Mouse (Mus musculus) lung, adult 18-20 months (tissue): Measurements from ENCODE around the gene Unc93b1.
A peak's percentile ranks its signal among the peaks of the same experiment; 100 is the strongest.
"Not testable (repeated sequence)": the region's sequence is repeated elsewhere in the genome, so short reads cannot be mapped to it uniquely, and the experiment has no call there.

Experiments
- DNase-seq, 2 experiments: peaks; one replicate each; pipeline ENCODE4 v3.0.0; 2022; ENCODE audit warnings: mixed read lengths in 2 of 2

Gene Unc93b1

GRCm38 (mm10) chr19:3948546-3948945 lies 13.6 kb downstream of the Unc93b1 start:
- DNase-seq: no peak

GRCm38 (mm10) chr19:3950331-3950730 lies 15.3 kb downstream of the Unc93b1 start:
- no peak for DNase-seq

DNA sequence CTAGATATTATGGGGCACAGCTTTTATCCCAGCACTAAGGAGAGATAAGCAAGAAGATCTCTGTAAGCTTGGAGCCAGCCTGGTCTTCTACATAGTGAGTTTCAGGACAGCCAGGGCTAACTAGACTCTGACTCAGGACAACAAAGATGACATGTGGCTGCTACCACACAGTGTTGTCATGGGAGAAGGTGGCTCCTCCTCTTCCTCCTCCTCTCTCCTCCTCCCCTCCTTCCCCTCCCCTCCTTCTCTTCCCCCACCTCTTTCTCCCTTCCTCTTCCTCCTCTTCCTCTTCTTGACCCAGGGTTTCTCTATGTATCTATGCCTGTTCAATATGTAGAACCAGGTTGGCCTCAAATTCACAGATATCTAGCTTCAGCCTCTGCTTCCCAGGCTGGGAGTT lies 16.5 kb downstream of the Unc93b1 start:
- DNase-seq: no peak

GRCm38 (mm10) chr19:3952099-3952498 lies 17.1 kb downstream of the Unc93b1 start:
- peak in 1 of 2 experiments; percentile 27 for DNase-seq

GRCm38 (mm10) chr19:3955033-3955432 lies 20.0 kb downstream of the Unc93b1 start:
- DNase-seq: no peak

DNA sequence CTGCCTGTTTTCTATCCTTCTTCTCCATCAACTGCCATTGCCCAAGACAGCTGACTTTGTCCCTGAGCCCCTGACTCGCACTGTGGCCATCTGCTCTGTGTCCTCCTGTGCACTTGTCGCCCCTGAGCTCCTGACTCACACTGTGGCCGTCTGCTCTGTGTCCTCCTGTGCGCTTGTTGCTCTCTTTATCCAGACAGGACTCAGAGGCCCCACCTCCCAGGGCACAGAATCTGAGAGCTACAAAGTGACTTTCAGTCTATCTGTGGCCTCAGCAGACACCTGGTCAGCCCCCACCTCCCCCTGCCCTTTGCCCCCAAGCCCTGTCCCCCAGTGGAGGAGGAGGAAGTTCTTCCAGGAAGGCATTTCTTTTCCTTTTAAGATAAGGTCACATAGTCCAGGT lies 20.8 kb downstream of the Unc93b1 start:
- DNase-seq: no peak

DNA sequence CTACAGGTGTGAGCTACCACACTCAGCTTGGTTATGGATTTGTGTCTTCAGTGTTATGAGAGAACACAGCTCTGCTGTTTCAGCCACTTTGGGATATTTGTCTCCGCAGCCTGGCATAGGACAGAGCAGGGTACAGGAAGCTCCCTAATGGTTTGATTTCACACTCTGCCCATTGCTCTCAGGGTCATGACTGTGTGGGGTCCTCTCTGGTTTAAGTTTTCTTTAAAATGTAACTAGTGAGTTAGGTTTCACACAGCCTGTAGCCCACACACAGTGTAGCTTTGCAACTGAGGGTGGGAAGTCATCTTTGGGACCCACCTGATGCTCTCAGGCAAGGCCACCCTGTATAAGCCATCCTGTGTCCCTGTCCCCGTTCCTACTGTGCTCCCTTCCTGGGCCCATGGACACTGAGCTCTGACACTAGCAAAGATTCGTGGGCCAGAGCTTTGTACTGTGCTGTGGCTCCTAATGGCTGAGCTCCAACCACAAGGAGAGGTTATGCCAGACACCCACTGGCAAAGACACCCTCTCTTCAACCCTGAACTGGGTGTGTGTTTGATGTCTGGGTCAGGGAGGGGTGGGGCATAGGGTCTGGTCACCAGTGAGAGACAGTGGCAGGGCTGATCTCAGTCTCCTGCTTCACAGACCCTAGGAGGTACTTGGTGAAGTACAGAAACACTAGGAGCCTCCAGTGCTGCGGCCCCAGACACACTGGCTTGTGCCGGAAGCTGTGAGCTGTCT lies 22.5 kb downstream of the Unc93b1 start:
- DNase-seq: not testable (repeated sequence)

DNA sequence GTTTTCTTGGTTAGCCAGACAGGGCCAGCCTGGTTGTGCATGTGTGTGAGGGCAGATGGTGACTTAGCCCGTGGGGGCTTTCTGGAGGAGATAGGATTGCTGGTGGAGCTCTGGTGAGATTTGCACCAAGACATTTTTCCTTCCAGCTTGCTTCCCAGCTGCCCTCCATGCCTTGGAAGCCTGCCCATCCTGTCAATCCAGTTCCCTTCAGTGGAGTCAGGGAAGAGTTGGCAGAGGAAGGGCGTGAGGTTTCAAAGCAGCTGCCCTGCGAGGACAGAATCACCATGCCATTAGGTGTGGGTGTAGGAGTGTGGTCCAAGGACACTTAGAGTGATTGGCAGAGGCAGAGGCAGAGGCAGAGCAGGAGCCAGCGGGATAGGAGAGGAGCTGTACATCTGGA lies 23.5 kb downstream of the Unc93b1 start, which contains the start of gene Aldh3b3:
TSS of gene Aldh3b3 (plus strand) at position 176 of the 400 bp plus-strand sequence.
- no peak for DNase-seq

DNA sequence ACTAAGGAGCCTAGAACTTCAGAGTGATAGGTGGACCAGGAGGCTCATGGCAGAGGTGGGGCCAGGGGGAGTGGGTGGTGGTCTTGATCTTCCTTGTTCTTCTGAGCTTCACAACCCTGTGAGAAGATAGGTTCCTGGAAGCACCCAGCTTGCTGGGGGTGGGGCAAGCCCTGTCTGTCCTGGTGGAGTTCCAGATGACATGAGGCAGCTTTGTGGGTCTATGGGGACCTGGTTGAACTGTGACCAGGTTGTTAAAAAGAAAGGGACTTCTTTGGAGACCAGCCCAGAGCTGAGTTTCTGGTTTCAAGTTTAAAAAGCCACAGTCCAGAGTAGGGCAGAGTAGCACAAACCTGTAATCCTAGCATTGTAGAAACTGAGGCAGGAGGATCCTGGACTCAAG lies 24.0 kb downstream of the Unc93b1 start:
- DNase-seq: no peak

DNA sequence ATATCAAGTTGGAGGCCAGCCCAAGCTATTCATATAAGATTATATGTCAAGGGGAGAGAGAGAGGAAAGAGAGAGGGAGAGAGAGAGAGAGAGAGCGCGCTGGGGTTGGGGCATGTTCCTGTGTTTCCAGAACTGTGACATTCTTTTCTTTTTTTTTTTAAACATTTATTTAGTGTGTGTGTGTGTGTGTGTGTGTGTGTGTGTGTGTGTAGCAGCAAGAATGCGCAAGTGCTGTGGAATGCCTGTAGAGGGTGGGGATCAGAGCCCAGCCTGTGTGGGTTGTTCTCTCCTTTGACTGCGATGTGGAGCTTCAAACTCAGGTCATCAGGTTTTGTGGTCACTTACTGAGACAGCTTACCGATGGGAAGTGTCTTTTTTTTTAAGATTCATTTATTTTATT lies 25.2 kb downstream of the Unc93b1 start:
- DNase-seq: peak in 1 of 2 experiments; percentile 35

DNA sequence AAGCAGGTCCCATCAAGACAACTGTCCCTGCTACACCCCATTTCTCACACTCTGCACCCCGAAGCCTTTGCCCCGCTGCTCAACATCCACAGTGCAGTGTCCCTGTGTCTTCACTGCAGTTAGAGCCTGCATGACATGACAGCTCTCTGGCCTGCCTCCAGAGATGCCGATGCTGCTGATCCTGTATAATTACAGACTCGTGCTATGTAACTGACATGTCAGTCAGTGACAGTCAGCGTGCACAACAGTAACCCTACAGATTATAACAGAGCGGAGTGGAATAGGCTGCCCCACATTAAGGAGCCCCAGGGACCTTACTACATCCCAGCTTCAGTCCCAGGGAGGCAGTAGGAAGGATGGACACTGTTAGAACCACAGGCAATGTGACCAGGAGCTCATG lies 26.8 kb downstream of the Unc93b1 start:
- DNase-seq: not testable (repeated sequence)

- DNase-seq: peak in 1 of 2 experiments; percentile 41
Observed at GRCm38 (mm10) chr19:3962469-3962868, 27.5 kb downstream of the Unc93b1 start.

- no peak for DNase-seq
Observed at GRCm38 (mm10) chr19:3964030-3964429, 29.0 kb downstream of the Unc93b1 start.

DNA sequence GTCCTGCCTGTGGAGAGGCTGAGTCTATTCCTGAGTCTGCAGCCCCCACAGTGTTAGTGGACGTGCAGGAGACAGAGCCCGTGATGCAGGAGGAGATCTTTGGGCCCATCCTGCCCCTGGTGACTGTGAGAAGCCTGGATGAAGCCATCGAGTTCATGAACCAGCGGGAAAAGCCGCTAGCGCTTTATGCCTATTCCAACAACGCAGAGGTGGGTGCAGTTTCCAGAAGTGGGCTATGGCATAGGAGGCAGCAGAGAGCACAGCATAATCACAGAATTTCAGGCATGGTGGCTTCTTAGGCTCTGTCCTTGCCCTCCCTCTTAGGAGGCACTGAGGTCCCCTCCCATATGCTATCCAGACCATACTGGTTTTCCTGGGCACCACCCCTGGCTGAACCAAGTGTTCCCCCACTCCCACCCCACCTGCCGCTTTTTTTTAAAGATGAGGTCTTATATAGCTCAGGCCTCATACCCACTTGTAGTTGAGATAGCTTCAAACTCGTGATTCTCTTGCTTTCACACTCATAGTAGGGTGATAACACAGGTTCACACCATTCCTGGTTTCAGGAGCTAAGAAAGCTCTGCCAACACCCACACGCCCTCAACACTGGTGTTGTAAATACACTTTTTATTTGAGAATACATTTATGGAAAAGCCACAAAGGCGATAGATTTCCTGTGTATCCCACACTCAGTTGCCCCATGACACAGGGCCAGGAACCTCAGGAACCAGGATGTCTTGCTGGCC lies 31.5 kb downstream of the Unc93b1 start:
- DNase-seq: no peak

GRCm38 (mm10) chr19:3967258-3967657 lies 32.3 kb downstream of the Unc93b1 start:
- no peak for DNase-seq

DNA sequence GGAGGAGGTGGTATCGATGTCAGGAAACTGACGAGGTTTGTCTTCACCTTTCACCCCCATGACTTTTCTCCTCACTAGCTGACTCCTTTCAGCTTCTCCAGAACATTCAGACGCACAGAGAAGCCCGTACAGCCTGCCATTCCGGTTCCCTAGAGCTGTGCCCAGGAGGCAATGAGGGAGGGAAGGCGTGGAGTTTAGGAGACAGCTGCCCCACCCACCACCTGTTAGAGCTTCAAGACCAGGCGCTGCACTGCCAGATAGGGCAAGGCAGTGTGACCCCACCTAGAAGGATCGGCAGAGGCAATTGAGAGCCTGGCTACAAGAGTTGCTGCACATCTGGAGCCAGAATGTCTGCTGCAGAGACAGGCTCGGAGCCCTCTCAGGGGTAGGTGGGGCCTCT lies 37.2 kb downstream of the Unc93b1 start, which contains the start of gene Aldh3b2:
TSS of gene Aldh3b2 (plus strand) at position 100 of the 400 bp plus-strand sequence.
- peak; percentile 62 to 71 for DNase-seq

DNA sequence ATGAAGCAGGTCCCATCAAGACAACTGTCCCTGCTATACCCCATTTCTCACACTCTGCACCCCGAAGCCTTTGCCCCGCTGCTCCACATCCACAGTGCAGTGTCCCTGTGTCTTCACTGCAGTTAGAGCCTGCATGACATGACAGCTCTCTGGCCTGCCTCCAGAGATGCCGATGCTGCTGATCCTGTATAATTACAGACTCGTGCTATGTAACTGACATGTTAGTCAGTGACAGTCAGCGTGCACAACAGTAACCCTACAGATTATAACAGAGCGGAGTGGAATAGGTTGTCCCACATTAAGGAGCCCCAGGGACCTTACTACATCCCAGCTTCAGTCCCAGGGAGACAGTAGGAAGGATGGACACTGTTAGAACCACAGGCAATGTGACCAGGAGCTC lies 39.6 kb downstream of the Unc93b1 start:
- not testable (repeated sequence) for DNase-seq

GRCm38 (mm10) chr19:3975866-3976265 lies 40.9 kb downstream of the Unc93b1 start:
- peak in 1 of 2 experiments; percentile 46 for DNase-seq

GRCm38 (mm10) chr19:3980309-3980708 lies 45.3 kb downstream of the Unc93b1 start:
- peak; percentile 67 to 83 for DNase-seq

- no peak for DNase-seq
Observed at GRCm38 (mm10) chr19:3980917-3981316, 45.9 kb downstream of the Unc93b1 start.

GRCm38 (mm10) chr19:3983527-3984200 lies 48.7 kb downstream of the Unc93b1 start:
- no peak for DNase-seq

GRCm38 (mm10) chr19:3985261-3985681 lies 50.3 kb downstream of the Unc93b1 start:
- DNase-seq: peak in 1 of 2 experiments; percentile 59

DNA sequence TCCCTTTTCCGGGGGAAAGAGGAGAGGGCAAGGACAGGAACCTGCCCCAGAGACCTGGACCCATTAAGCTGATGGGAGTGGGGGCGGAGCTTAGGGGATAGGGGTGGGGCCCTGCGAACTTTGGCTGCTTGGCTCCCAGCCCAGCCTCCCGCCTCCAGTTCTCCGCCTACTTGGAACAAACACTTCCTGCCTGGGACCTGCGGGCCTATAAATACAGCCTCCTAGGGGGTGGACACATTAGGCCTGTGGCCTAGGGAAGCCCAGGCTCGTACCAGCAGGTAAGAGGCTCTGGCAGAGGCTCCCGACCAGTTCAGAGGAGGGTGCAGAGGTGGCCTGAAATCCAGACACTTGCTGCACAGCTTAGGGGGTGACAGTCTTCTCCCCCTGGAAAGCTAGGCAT lies 51.3 kb downstream of the Unc93b1 start, which contains the start of gene Acy3:
TSS of gene Acy3 (plus strand) at position 237 of the 400 bp plus-strand sequence.
- DNase-seq: peak; percentile 83 to 89
